Mouse (Mus musculus) splenic B cell, adult 2 months (primary cell): ENCODE measurements around the gene Kcnip4.

Experiments
- DNase-seq: peaks from one replicate; pipeline ENCODE4 v3.0.0-alpha.2; 2011; ENCODE audit warnings: low read depth, low spot score
- H3K27me3 ChIP-seq: 2 replicates; pipeline ENCODE4 v1.6.1; 2012; ENCODE audit warnings: mild to moderate bottlenecking, low read length, moderate library complexity, mixed read lengths; ENCODE audit not compliant: control insufficient read depth, poor library complexity, insufficient read depth, severe bottlenecking
- H3K36me3 ChIP-seq: 2 replicates; pipeline ENCODE4 v1.6.1; 2012; ENCODE audit warnings: mild to moderate bottlenecking, low read length, moderate library complexity, mixed read lengths; ENCODE audit not compliant: control insufficient read depth, poor library complexity, insufficient read depth, severe bottlenecking

Kcnip4 gene

GRCm38 (mm10) chr5:49041259-49041845 is 483.4 kb downstream of the Kcnip4 start:
- no peaks in the 10 kb centered on the region for H3K36me3 ChIP-seq
- no peak for DNase-seq
- H3K27me3 ChIP-seq = no peaks in the 10 kb centered on the region

- H3K27me3 ChIP-seq = no peaks in the 10 kb centered on the region
- DNase-seq = no peak
Observed at GRCm38 (mm10) chr5:48997359-48997758, 527.3 kb downstream of the Kcnip4 start.

GRCm38 (mm10) chr5:48989145-48989659 is 535.5 kb downstream of the Kcnip4 start:
- Histone ChIP-seq H3K27me3 (no peaks in the 10 kb centered on the region), H3K36me3 (no peaks in the 10 kb centered on the region)
- no peak for DNase-seq

More at GRCm38 (mm10) chr5:48997359-48997758, 527.3 kb downstream of the Kcnip4 start:
- no peaks in the 10 kb centered on the region for H3K36me3 ChIP-seq

- no peaks in the 10 kb centered on the region for H3K36me3 ChIP-seq
- DNase-seq = no peak
- no peaks in the 10 kb centered on the region for H3K27me3 ChIP-seq
Observed at GRCm38 (mm10) chr5:48942378-48943088, 582.2 kb downstream of the Kcnip4 start.

DNA sequence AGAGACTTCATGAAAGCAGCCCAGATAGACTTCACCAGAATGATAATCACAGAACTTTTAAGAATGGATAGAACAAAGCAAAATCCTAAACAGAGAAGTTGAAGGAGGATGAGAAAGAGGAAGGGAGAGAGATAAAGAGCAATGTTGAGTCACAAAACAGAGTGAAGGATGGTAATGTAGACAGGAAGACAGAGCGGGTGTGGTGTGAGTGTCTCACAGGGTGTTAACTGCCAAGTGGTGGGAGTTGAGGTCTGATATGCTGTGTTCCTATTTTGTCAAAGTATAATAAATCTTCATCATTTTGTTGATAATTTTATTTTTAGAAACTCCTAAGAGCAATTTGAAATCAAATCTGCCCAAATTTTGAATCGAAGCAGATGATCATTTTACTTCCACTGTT is 592.8 kb downstream of the Kcnip4 start:
- Histone ChIP-seq H3K36me3 (no peaks in the 10 kb centered on the region), H3K27me3 (no peaks in the 10 kb centered on the region)
- no peak for DNase-seq

DNA sequence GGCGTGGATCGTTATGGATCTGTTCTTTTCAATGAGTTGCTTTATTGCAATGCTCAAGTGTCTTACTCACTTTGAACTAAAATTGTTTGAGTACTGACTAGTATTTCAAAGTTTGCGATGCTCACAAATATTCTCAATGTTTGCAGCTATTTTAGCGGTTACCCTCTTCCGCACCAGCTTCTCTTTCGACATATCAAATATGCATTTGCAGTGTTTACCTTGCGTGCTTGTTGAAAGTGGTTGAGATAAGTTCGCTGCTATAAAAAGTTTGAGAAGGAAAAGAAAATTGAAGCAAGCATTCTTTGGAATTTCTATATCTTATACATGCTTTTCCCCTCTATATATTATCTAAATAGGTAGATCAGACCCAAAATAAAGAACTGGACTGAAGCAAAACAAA is 634.5 kb downstream of the Kcnip4 start:
- no peaks in the 10 kb centered on the region for H3K36me3 ChIP-seq
- H3K27me3 ChIP-seq = no peaks in the 10 kb centered on the region
- DNase-seq = no peak

DNA sequence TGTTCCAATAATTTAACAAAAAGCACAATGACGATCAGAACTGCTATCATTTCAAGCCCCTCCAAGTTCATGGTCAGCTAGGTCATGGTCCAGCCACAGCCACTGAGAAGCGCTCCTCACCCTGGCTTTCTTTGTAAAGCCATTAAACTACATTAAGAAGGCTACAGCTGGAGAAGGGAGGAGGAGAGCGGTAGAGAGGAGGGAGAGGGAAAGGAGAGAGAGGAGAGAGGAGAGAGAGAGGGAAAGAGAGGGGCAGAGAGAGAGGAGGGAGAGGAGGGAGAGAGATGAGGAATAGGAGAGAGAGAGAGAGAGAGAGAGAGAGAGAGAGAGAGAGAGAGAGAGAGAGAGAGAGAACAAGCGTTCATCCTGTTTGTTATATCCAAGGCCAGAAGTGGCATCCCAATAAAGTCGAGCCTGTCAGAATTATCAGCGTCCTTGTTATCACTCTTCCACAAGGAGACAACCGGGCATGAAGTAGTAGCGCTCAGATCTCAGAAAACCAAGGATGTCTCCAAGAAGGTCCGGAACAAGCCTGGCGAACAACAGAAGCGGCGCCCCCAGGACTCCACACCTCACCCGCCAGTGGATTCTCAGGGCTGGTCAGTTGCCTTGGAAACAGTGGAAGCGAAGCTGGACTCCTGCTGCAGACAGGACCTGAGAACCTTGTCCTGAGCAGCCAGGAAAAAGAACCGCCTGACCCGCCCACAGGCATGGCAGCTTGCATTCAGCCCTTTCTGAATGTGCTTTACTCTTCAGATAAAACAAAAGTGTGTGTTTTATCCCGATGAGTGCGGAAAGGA is 635.1 kb downstream of the Kcnip4 start:
- Histone ChIP-seq H3K27me3 (no peaks in the 10 kb centered on the region), H3K36me3 (no peaks in the 10 kb centered on the region)
- no peak for DNase-seq

- no peak for DNase-seq
- Histone ChIP-seq H3K27me3 (no peaks in the 10 kb centered on the region), H3K36me3 (no peaks in the 10 kb centered on the region)
Observed at GRCm38 (mm10) chr5:48878081-48878480, 646.6 kb downstream of the Kcnip4 start.

DNA sequence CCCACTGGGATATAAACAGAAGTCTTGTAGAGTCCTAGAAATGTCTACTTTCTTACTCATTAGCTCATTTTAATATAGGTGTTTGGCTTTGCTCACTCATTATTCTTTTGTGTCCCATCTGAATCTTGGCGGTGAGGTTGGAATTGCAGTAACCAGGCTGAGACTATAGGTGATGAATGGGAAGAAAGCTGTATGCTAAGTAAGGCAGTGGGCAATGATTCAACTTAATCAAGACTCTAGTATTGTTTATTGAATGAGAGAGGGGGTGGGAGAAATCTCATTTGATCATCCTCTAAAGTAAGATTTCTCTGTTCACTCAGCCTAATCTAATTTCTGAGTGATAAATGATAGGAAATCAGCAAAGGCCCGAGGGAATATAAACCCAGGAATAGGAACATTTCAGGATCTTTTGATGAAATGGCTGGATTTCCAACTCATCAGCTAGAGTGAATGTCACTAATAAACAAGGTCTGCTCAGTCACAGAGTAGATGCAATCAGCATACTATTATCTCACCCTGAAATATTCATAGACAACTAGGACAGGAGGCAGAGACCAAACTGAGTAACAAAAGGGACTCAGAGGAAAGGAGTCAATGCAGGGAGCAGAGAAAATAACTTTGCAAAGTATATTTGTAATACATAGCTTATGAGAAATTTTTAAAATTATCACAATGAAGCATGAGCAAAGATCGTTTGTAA is 660.3 kb downstream of the Kcnip4 start:
- H3K27me3 ChIP-seq = no peaks in the 10 kb centered on the region
- H3K36me3 ChIP-seq = no peaks in the 10 kb centered on the region
- no peak for DNase-seq

DNA sequence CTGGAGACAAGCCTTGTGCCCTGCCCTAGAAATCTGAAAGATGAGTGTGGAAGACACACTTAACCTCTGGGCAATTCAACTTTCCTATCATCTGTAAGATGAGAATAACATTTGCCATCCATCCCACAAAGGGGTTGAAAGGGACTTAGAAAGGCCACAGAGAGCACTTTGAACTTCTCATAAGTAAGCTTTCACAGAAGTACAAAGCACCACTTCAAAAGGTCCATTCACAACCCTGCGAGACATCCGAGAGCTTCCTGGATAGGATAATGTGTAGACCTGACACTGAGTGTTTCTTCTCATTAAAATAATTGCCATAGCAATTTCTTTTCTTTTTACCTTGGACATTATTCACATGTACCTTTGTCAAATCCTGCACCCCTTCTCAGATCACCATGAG is 683.7 kb downstream of the Kcnip4 start:
- no peaks in the 10 kb centered on the region for H3K27me3 ChIP-seq
- H3K36me3 ChIP-seq = no peaks in the 10 kb centered on the region
- DNase-seq = no peak

DNA sequence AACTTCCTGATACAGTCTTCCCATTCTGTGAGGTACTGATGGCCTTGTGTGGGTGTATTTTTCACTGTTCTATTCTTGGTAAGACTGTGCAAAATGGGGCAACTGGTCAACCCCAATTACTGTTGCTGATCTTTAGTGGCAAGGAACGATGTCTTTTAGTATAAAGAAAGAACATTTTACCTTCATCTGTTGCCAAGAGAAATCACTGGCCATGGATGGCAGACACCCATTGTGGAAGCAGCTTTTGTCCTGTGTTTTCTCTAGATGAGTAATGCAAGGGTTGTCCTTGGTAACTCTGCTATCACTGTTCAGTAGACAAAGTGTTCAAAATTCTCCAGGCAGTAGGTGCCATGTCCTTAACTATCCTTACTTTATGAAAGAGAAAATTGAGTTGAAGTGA is 729.2 kb downstream of the Kcnip4 start:
- no peaks in the 10 kb centered on the region for H3K36me3 ChIP-seq
- H3K27me3 ChIP-seq = no peaks in the 10 kb centered on the region
- no peak for DNase-seq

DNA sequence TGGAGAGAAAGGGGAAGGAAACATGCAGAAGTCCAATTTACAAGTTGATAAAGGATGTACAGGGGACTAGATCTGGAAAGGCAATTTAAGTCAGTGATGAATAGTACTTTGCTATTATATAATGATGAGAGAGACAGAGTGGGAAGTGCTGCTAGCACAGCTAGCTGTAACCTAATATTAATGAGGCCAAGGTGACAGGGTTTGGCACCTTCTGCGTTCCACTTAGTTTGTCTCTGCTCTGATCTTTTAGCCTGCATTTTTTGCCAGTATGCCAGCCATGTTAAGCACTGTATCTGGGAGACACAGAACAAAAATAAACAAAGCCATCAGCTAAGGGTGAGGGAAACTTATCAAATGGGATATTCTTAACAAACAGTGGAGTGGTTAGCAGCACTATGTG is 745.3 kb downstream of the Kcnip4 start:
- no peaks in the 10 kb centered on the region for H3K27me3 ChIP-seq
- no peak for DNase-seq
- H3K36me3 ChIP-seq = no peaks in the 10 kb centered on the region

GRCm38 (mm10) chr5:48748613-48749012 is 776.1 kb downstream of the Kcnip4 start:
- DNase-seq = no peak
- Histone ChIP-seq H3K36me3 (no peaks in the 10 kb centered on the region), H3K27me3 (no peaks in the 10 kb centered on the region)

DNA sequence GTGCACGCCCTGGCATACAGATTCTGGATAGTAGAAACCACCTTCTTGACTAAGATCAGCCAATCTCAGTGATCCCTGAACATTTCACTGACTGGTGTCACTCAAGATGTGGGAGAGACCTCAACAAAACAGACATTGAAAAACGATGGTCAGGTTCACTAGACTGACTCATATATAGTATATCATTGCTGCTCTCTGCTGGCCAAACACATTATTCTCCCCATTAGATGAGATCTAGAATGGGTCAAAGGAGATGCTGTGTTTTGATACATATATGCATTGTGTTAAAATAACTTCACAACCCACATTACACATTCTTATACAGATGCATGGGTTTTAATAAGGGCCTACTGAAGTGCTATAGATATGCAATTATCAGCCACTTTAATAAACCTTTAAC is 787.1 kb downstream of the Kcnip4 start:
- Histone ChIP-seq H3K36me3 (no peaks in the 10 kb centered on the region), H3K27me3 (no peaks in the 10 kb centered on the region)
- DNase-seq = no peak
